Mouse (Mus musculus) thymus, postnatal 4 days (tissue): ENCODE data around the gene Galnt4.
"Not testable (repeated sequence)": the region's sequence is repeated elsewhere in the genome, so short reads cannot be mapped to it uniquely, and the experiment has no call there.

Experiments
- DNase-seq: peaks from one replicate; pipeline ENCODE4 v3.0.0; 2021

Galnt4 gene

DNA sequence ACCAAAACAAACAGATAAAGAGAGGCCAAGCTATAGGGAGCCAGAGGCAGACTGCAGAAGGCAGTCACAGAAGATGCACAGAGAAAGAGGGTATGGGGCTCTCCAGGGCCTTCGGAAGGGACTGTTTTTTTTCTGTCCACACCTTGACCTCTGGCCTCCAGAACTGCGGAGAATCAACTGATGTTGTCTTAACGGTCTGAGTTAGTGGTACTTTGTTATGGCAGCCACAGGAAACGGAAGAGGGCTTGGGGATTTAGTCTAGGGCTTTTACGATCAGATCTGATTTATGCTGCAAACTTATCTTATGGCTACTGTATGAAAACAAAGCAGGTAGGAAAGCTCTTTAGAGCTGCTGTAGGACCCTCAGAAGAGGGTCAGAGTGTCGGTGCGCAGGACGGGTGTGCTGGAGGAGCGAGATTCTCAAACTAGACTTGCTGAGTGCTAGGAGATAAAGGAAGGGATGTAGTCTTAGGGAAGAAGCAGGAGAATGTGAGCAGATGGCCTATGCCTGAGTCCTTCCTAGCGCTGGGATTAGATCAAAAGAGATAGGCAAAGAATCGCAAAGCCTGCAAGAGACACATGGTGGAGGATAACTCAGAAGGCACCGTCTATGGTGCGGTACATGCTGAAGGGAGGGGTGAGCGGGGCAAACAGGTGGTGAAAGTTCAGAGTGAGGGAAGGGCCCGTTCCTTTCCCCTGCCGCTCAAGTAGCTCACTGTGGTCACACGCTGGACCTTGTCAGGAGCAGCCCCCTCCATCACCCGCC, 7.7 kb downstream of the Galnt4 start:
- peak; percentile 51 for DNase-seq

DNA sequence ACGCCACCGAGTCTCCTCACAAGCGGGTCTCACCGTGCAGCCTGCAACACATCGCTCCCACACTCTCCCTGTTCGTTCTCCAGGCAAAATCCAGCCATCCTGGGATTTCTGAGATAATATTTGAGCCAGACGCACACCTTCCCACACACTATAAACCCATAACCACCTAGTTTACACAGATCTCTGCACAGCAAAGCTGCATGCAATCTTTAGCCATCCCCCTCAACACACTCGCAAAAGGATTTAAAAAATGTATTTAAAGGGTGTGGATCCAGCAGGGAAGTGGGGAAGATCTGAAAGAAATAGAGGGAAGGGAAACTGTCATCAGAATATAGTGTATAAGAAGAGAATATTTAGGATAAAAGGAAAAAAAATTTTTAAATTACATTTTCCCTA, 8.3 kb downstream of the Galnt4 start:
- no peak for DNase-seq

DNA sequence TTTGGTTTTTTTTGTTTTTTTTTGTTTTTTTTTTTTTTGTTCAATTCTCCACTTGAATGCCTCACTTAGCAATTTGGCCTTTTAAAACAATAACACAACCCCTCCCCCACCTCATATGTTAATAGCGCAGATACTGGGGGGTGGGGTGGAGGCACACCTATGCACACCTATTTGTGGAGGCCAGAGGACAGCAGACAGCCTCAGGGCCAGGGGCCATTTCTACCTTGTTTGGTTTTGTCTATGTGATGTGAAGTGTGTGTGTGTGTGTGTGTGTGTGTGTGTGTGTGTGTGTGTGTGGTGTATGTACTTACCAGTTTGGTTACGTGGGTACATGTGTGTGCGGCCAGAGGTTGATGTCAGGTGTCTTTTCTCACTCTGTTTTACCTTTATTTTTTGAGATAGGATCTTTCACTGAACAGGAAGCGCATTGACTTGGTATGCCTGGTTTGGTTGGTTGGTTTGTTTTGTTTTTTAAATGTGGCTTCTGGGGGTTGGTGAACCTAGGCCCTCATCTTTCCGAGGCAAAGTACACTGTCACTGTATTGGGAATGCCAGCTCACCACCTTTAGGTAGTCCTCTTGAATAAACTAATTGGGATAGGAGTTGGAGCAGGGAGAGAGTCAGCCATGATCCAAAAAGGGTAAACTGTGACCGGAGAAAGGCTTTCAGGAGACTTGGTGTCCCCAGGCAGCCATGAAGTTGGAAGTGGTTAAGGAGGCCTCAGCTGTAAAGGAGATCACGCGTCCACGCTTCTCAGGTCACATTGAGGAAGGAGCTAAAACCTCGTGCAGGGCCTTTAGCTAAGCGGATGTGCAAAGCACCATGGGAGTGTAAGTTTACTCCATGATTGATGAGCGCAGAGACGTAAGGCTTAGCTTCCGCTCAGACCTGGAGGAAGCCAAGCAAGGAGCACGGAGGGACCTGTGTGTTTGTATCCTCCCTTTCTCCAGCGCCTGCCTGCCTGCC, 9.0 kb downstream of the Galnt4 start:
- DNase-seq = peak; percentile 45

DNA sequence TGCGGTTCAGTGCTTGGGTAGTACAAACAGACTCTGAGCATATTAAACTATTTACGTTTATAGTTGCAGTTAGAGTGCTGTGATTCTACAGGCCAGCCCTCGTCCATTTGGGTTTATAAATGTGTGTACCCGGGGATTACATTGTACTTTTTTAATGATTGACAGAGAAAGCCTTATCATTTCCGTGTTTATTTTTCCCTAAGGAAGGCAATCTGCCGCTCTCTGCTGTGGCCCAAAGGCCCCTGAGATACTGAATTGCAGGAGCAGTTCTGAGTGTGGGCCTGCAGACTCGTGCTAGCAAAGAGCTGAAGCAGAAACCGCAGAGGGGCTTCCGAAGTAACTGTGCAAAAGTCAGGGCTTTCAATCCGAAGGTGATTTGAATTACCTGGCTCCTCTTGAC, 9.9 kb downstream of the Galnt4 start:
- DNase-seq = no peak

DNA sequence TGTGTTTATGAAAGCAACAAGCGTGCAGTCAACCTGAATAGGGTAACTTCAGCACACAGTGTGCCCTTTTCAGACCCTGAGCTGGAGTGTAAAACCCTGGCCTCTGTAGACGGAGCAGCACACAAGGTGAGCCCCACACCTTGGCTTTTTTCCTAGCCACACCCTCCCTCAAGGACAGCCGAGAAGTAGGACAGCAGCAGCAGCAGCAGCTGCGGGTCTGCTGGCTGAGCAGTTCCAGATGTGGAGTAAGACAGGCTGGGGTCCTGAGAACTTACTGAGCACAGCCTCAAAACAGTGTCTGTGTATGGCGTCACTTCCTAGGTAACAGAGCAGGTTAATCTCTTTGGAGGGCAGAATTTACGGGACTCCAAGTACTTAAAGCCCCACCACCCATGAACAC, 10.7 kb downstream of the Galnt4 start:
- DNase-seq = peak; percentile 42

DNA sequence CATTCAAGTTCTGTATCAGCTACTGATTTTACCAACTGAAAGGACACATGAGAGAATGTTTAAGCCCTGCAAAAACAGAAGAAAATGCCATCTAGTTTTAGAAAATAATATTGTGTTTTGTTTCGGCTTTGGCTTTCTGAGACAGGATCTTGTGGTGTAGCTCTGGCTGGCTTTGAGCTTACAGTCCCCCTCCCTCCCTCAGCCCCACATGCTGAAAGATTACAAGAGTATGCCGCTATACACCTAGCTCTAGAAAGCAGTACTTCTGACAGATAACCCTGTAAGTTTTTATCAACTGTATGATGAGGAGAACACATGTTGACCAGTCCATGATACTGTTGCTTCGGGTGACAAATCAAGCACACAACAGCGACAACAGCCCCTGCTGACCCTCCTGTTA, 11.5 kb downstream of the Galnt4 start:
- DNase-seq = peak; percentile 59

DNA sequence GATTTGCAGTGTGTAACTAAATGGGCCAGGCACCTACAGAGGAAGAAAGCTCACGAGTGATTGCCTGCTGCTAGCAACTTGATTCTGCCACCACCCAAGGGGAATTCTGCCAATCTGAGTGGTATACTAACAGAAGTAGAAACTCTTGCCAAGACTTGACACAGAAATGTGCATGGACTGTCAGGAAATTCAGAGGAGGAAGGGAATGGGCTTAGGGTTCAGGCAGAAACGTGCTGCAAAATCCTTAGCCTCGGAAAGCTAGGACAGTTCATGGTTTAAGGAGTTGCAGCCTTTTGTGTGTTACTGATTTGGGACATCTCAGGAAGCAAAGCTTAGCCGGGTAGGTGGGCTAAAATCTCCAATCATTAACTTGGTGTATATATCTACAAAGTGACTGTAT, 18.3 kb downstream of the Galnt4 start, which contains the start of gene Phxr2:
TSS of gene Phxr2 (minus strand) at position 101 of the 400 bp plus-strand sequence.
- DNase-seq = no peak

DNA sequence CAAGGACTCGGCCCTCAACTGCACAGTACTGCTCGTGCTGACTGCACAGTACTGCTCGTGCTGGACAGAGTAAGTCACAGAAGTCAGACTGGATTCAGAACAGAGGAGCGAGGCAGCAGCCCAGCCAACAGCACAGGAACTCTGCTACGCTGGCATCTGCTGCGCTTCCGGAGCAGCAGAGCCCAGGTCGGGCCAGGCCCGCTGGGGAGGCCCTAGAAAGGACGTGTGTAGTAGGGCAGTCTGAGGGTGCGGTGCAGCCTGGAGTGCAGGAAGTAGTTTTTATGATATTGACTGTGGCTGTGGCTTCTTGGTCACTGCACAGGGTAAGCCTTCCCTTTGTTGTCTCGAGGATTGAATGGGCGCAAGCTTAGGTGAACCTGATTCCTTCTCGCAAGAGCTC, 19.0 kb downstream of the Galnt4 start:
- DNase-seq = peak; percentile 80

DNA sequence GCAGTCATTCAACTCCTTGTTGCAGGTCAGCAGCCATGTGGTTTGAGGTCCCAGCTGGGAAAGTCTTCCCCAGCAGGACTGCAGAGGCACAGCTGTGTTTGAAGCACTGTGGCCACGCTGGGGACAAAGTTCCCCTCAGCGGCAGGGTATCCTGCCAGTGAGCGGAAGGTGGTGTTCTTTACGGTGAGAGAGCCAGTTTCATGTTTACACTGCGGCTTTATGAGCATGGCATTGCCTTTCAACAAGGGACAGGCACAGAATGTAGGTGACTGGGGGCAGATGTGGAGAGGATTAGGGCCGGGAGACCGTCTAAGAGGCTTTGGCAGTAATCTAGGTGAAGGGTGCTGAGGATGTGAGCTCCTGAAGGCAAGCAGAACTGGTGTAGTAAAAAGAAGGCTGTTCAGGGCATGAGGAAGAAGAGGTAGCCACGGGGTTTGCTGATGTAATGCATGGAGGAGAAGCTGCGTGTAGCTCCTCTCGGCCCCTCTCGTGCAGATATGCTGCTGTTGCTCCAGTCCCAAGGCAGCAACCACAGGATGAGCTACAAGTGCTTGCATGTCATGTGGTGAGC, 19.8 kb downstream of the Galnt4 start:
- DNase-seq = peak; percentile 74

DNA sequence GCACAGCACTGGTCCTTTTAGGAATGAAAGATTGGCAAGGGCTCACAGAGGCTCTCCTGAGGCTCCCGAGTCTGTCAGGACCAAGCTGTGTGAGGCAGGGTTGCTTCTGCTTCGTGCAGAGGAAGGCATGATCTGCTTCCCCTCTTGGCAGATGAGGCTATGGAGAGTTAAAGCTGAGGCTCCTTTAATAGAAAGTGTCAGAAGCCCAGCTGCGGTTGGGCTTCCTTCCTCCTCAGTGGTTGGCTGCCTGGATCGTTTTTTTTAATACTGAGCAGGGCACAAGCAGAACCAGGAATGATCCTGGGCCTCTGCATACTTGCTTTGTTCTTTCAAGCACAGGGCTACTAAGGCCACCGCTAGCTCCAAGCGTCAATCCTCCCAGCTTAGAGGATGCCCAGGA, 22.7 kb downstream of the Galnt4 start:
- DNase-seq = peak; percentile 48

DNA sequence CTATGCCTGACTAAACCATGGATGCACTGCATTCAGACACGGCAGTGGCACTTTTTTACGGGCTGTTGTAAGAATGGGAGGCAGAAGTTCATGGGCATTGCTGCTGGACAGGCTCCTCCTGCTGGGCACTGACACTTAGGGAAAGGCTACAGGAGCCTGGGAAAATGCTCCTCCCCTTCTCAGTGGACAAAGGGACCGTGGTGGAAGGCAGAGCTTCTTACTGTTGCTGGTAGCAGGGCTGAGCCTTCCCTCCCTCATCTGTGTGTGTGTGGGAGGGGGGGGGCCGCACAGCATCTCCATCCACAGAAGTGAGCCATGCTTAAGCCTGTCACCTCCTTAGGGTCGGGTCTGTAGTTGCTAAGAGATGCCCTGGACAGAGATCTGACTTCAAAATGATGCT, 23.3 kb downstream of the Galnt4 start:
- peak; percentile 53 for DNase-seq

DNA sequence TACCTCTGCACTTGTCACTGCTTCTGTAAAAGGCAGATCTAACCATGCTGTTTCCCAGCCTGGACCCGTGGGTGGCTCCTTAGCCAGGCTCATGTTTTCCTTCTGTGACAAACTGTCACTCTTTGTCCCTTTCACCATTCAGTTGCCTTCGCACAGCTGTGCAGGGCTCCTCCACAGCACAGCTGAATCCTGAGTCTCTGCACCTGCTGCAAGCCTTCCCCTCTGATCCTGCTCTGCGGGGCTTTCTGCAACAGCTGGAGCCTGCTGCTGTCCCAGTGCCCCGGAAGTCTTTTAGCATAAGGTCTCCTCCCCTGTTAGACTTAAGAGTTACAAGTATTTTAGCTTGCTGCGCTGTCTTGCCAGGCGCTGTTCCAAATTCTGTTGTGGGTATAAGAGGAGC, 24.2 kb downstream of the Galnt4 start:
- DNase-seq = peak; percentile 81

DNA sequence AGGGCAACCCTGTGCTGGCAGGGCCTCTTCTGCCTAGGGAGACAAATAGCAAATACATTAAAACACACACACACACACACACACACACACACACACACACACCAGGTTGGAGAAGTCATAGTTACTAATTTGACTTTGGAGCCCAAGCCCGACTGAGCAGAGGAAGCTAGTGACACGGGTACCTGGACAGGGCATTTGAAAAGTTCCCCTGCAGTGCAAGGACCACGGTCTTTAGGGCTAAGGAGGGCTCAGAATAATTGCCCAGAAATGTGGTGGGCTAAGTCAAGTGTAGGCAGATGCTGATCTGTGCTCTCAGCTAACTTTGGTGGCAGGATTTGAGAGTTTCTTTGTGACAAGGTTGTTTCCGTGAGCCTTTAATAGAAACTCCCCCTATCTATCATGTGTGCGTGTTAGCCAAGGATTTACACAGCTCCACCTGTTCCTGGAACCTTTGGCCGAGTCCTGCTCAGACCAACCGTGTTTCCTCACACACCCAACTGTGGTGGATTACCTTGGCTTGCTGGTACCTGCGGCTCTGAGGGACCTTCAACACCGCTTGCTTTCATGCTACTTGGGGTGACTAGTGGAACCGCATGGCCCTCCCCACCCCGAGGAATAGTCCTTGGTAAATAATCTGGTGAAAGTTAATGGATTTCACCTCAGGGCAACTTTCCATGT, 24.8 kb downstream of the Galnt4 start:
- no peak for DNase-seq

DNA sequence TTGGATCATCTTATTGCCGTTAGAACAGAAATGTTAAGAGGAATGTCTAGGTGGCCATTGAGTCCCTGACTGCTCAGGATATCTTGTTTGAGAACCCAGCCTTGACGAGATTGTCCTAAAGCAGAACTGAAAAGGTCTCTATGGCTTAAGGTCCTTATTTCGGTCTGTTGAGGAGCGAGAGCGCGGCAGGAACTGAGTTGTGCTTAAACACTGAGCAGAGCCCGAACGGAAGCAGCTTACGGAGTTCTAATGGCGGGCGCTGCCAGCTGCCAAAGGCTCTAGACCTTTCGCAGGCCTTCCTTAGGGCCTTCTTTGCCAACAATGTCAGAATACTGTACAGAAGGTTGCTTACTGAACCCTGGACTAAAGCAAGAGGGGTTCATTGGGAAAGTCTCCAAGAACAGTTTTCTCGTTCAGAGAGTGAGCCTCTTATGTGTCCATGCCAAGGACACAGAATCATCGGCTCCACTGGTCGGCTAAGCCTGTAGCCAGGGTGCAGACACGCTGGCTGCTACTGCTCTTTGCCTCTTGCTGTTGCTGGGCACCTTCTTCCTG, 25.4 kb downstream of the Galnt4 start:
- DNase-seq = no peak

DNA sequence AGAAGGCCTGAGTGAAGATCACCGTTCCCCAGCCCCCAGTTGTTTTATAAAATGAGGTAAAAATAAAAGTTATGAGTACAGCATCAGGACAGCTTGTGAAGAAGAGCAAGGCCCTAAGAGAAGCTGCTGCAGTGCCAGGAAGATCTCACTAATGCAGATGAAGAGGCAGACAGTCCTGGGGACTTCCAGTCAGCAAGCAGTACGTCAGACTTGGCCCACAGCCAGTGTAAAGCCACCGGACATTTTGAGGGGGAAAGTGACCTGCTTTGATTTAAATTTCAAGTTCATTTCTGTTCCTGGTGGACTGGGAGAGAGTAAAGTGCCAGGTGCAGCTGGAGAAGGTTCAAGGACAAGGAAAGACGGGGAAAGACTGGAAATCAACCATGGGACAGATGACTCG, 28.4 kb downstream of the Galnt4 start:
- no peak for DNase-seq

DNA sequence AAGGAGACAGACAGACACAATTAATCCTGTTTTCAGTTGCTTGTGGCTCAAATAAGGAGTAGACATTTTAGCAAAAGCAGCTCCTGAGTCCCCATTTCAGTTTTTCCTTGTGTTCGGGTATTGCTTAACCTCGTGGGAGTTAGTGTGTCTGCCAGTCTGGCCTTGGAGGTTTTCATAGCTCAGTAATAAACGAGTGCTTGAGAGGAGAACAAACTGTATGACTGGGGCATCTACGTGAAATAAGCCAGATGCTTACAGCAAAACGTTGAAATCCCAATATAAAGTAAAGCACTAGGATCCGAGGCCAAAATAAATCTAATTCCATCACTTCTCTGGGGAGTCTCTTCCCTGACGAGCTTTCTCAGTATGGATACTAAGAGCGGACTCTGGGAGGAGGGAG, 37.7 kb downstream of the Galnt4 start:
- DNase-seq = no peak

DNA sequence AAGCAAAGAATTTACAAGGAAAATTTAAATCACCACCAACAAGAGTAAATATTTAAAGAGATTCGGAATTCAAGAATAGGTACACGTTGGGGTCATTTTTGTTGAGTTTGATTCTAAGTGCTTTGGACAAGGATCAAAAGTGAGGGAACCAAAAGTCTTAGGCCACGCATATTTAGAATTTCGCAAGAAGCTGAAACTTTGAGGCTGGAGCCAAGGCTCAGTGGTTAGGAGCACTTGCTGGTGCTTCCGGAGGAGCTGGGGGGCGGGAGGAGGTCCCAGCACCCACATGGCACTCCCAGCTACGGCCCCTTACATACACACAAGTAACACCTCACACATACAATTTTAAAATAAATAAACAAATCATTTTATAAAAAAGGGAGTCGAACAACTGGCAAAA, 38.6 kb downstream of the Galnt4 start:
- no peak for DNase-seq

DNA sequence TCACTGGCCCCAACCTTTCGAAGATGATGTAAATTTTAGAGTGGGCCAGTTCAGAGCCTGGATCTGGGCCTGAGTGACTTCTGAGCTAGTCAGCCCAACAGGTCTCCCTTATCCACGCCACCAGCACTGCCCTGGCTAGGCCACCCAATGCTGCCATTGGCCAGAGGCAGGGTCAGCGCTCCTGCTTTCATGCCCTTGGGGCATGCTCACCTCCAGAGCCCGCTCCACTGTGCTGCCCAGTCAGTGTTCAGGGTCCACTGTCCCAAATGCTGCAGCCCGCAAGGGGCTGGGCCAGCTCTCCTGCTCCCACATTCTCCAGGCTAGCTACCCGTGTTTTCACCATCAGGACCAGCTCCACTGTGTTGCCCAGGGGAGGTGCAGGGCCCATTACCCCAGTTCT, 42.1 kb downstream of the Galnt4 start:
- no peak for DNase-seq

DNA sequence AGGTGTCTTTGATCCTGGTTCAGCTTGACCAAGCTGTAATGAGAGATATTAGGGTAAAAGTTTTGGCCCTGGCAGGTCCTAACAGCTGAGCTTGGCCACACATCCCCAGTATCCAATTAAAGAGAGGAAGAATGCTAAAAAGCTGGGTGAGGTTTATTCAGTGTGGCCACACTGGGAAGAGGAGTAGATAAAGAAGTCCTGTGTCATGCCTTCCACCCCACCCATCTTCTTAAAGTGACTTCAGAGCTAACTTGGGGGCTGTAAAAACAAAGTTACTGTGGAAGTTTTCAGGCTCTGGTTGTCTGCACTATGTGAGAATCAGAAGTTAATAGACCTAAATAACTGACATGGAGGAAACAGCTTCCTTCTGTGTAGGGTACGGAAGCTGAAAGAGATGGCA, 43.6 kb downstream of the Galnt4 start:
- DNase-seq = no peak

DNA sequence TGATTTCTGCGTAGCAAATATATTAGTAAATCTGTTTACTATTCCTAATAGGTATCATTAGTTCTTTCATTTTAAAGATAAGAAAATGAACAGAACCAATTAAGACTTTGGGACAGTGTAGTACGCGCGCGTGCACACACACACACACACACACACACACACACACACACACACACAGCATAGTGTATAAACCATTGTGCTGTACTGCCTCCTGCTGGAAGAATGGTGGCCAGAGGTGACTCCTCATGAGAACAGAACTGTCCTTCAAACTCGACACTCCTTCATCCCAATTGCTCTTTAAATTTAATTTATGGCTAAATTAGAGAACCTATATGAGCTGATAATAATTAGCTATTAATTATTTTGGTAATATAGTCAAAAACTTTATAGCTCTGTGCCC, 44.1 kb downstream of the Galnt4 start:
- peak; percentile 84 for DNase-seq

DNA sequence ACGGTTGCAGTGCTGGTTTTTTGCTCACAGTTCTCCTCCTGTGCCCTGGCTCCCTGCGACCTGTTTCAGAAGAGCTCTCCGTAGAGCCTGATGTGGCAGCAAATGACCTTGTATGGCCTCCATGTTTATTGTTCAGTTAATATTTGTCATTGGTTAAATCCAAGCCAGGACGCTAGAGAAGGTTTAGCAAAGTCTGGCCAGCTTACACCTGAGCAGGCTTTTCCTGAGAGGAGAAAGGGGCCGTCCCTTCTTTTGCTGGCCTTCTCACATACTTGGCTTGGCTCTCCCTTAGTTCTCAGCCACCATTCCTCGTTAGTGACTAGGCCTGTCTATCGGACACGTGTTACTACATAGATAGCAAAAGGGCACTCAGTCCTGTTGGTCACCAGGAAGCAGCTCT, 46.7 kb downstream of the Galnt4 start:
- DNase-seq = no peak

DNA sequence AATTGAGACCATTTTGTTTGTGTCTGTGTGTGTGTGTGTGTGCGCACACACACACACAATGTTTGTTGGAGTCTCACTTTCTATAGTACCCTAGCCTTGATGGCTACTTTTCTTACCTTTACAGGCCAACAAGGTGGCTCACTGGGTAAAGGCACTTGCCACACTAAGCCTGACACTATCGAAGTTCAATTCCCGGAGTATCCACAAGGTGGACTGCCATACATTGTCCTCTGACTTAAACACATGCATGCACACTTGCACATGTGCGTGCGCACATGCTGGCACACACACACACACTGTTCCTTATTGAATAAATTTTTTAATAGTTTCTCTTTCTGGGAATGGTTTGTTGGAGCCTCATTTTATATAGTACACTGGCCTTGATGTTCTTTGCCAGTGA, 48.8 kb downstream of the Galnt4 start:
- DNase-seq = no peak

DNA sequence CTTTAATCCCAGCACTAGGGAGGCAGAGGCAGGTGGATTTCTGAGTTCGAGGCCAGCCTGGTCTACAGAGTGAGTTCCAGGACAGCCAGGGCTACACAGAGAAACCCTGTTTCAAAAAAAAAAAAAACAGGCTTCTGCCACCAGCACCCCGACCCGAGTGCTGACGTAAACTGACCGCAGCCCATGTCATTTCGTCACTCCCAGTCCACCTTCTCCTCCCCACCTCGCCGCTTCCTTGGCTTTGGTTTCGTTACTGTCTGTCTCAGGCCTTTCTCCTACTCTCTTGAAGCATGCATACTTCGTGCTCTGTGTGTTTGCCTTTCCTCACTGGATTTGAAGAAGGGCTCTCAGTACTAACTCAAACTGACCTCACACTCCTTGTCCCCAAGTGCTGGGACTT, 49.7 kb downstream of the Galnt4 start:
- not testable (repeated sequence) for DNase-seq
